21 mouse cellular contexts compared by ENCODE assay signal in the genomic region with DNA sequence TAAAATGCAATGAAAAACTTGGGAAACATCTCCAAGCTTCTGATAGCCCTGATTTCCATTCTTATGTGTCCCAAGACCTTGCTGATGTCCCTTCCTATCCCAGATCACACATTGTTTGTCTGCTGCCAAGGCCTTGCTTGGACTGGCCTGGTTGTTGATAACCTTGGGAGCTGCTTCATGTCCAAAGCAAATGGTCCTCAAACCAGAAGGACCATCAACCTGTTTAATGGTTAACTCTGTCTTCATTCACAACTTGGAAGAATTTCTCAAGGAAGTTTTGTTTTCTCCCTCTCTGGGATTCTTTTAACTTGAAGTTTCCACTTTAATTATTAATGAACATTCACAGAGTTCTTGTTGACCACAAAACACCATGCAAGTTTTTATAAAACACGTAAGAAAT.
"Had no signal": no experiment of that assay in that cellular context is flagged by ENCODE, and none has a peak within 500 bp of the region (broad histone marks: within the 10 kb centered on the region; RNA-seq: fewer than 3 reads in every experiment).

No protein-coding gene starts in this region.

- DNase-seq: forebrain, postnatal 0 days; gastrocnemius, postnatal 14 days; gastrocnemius, postnatal 36 days; heart, adult 2 months; heart, postnatal 14 days; heart, postnatal 36 days; kidney, adult 11 months; kidney, postnatal 14 days; layer of hippocampus, adult 9-11 months; layer of hippocampus, postnatal 36 days; left cerebral cortex, postnatal 4 days had no signal

- H3K36me3 ChIP-seq: heart, embryonic 13.5 days; heart, embryonic 15.5 days; hindbrain, embryonic 13.5 days; hindbrain, embryonic 15.5 days; limb, embryonic 13.5 days; limb, embryonic 15.5 days had no signal

- ATAC-seq: forebrain, postnatal 0 days; hindbrain, postnatal 0 days; intestine, embryonic 16.5 days had no signal

- H3K4me1 ChIP-seq: heart, embryonic 13.5 days; heart, embryonic 15.5 days; hindbrain, embryonic 13.5 days; hindbrain, embryonic 15.5 days had no signal

- H3K27ac ChIP-seq: heart, adult 2 months; heart, embryonic 13.5 days; heart, embryonic 15.5 days; hindbrain, embryonic 13.5 days; hindbrain, embryonic 15.5 days; hindbrain, postnatal 0 days; kidney, postnatal 0 days; limb, embryonic 13.5 days; limb, embryonic 15.5 days had no signal

- H3K27me3 ChIP-seq: heart, embryonic 13.5 days; heart, embryonic 15.5 days; hindbrain, embryonic 13.5 days; hindbrain, embryonic 15.5 days; limb, embryonic 13.5 days; limb, embryonic 15.5 days had no signal

- H3K4me2 ChIP-seq: heart, embryonic 11.5 days; heart, embryonic 13.5 days; heart, embryonic 15.5 days; hindbrain, embryonic 13.5 days; hindbrain, embryonic 15.5 days; limb, embryonic 13.5 days; limb, embryonic 15.5 days had no signal

- H3K4me3 ChIP-seq: heart, adult 2 months; heart, embryonic 13.5 days; heart, embryonic 15.5 days; hindbrain, embryonic 13.5 days; hindbrain, embryonic 15.5 days; limb, embryonic 13.5 days; limb, embryonic 15.5 days had no signal

- H3K9me3 ChIP-seq: heart, embryonic 13.5 days; heart, embryonic 15.5 days; hindbrain, embryonic 13.5 days; hindbrain, embryonic 15.5 days; limb, embryonic 13.5 days; limb, embryonic 15.5 days had no signal

- H3K9ac ChIP-seq: forebrain, postnatal 0 days; heart, embryonic 13.5 days; heart, embryonic 15.5 days; hindbrain, embryonic 13.5 days; hindbrain, embryonic 15.5 days; limb, embryonic 13.5 days; limb, embryonic 15.5 days had no signal
